Mouse (Mus musculus) intestine, postnatal 0 days (tissue): ENCODE measurements at regions not wholly inside any gene's neighbourhood (a gene's known extent, or its start where the extent isn't known, plus 50 kb on each side); places are given as distances from the start of the nearest gene placed in this dataset.

Experiments used
- ATAC-seq: fragments of 200-750 bp; cut with Nextera tagmentation; 2 replicates; pipeline ENCODE4 v1.8.0; 2017; ENCODE audit warnings: mild to moderate bottlenecking, moderate TSS enrichment, moderate library complexity
- H3K27ac ChIP-seq: fragments of 300-500 bp; sonication (generic); 2 replicates; pipeline ENCODE4 v1.5.1; 2014; ENCODE audit warnings: mild to moderate bottlenecking, low read depth, low read length, moderate library complexity
- H3K27me3 ChIP-seq: fragments of 300-500 bp; sonication (generic); replicated peaks from 2 replicates; pipeline ENCODE4 v1.6.1; 2014; ENCODE audit warnings: low read length, mixed read lengths; ENCODE audit not compliant: control insufficient read depth, insufficient read depth
- H3K36me3 ChIP-seq: fragments of 300-500 bp; sonication (generic); 2 replicates; pipeline ENCODE4 v1.6.1; 2014; ENCODE audit warnings: mild to moderate bottlenecking, moderate library complexity; ENCODE audit not compliant: control insufficient read depth, insufficient read depth
- H3K4me1 ChIP-seq: fragments of 300-500 bp; sonication (generic); replicated peaks from 2 replicates; pipeline ENCODE4 v1.6.1; 2014; ENCODE audit warnings: antibody characterized with exemption, low read length, mixed read lengths; ENCODE audit not compliant: control insufficient read depth, insufficient read depth
- H3K4me2 ChIP-seq: fragments of 300-500 bp; sonication (generic); replicated peaks from 2 replicates; pipeline ENCODE4 v1.6.1; 2014; ENCODE audit warnings: low read depth, mild to moderate bottlenecking, moderate library complexity
- H3K4me3 ChIP-seq: fragments of 300-500 bp; sonication (generic); 2 replicates; pipeline ENCODE4 v1.5.1; 2014; ENCODE audit warnings: low read depth, low read length
- H3K9ac ChIP-seq: fragments of 300-500 bp; sonication (generic); 2 replicates; pipeline ENCODE4 v1.6.1; 2014; ENCODE audit warnings: mild to moderate bottlenecking, low read depth, low read length
- H3K9me3 ChIP-seq: fragments of 300-500 bp; sonication (generic); 2 replicates; pipeline ENCODE4 v1.6.1; 2016; ENCODE audit warnings: mixed run types; ENCODE audit not compliant: control insufficient read depth
- CTCF ChIP-seq: sonication (generic); IDR thresholded peaks from 2 replicates; pipeline ENCODE4 v1.5.1; 2016; ENCODE audit warnings: low read depth, mild to moderate bottlenecking, control low read depth, antibody characterized with exemption, moderate library complexity
- WGBS: fragments of 180-500 bp; shearing (Covaris S2); extraction: QIAGEN DNeasy Blood & Tissue Kit; methylation state at CpG from one replicate; pipeline ENCODE4 v1.1.7; 2014; 5-methylcytosine and 5-hydroxymethylcytosine counted together

DNA sequence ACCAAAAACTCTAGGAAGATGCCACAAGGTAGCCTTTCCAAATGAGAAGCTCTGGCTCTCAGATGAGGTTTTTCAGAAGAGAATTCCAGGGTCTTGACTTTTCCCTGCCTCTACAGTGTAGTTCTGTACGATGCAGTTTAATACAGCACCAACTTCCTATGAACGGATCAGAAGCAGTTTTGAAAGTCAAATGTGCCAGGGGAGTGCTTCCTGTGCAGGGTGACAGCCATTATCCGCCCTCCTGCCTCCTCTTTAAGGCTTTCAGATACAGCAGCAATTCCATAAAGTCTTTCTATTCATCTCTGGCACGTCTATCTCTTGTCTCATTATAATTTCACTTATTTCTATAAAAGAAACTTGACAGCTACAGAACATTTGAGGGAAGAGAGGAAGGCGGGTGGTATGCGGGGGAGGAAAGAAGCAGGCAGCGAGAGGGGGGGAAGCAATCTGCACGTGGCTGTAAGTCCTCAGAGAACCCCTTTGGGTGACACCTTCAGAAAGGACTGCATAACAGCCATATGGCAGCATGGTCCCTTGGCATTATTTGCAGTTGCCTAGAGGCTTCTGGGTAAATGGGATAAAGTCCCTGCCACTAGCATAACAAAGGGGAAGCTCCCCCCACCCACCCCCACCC is 224.9 kb upstream of the Celf2 start:
- Histone ChIP-seq H3K9me3 (no peaks in the 10 kb centered on the region), H3K9ac (no peak overlapping the region), H3K4me1 (no peaks in the 10 kb centered on the region), H3K4me2 (no peak overlapping the region), H3K4me3 (no peak overlapping the region), H3K27ac (no peak overlapping the region), H3K36me3 (no peaks in the 10 kb centered on the region), H3K27me3 (no peaks in the 10 kb centered on the region)
- TF ChIP-seq CTCF, result no peak
- ATAC-seq, result no peak
- 62% methylated on average over 8 of the region's 8 CpGs for WGBS

DNA sequence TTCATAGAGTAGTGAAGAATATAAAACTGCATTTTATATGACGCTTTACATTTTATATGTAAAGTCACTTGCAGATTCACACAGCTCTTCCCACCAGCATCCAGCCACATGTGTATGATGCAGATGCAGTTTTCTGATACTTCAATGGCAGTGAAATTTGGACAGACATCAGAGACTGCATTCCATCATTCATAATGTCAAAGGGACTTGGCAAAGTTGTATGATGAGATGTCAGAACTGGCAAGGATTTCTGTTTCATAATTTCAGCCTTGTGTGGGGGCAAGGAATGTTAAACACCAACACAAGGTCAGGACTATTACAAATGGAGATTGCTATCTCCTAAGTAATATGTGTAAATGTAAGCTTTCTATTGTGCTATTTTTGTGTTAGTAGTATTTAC is 221.6 kb upstream of the Celf2 start:
- Histone ChIP-seq H3K4me1 (no peaks in the 10 kb centered on the region), H3K27ac (no peak overlapping the region), H3K9ac (no peak overlapping the region), H3K9me3 (no peaks in the 10 kb centered on the region), H3K4me3 (no peak overlapping the region), H3K4me2 (no peak overlapping the region), H3K27me3 (no peaks in the 10 kb centered on the region), H3K36me3 (no peaks in the 10 kb centered on the region)
- no peak for ATAC-seq
- 96% methylated on average over 1 of the region's 1 CpGs for WGBS
- TF ChIP-seq CTCF, result no peak

DNA sequence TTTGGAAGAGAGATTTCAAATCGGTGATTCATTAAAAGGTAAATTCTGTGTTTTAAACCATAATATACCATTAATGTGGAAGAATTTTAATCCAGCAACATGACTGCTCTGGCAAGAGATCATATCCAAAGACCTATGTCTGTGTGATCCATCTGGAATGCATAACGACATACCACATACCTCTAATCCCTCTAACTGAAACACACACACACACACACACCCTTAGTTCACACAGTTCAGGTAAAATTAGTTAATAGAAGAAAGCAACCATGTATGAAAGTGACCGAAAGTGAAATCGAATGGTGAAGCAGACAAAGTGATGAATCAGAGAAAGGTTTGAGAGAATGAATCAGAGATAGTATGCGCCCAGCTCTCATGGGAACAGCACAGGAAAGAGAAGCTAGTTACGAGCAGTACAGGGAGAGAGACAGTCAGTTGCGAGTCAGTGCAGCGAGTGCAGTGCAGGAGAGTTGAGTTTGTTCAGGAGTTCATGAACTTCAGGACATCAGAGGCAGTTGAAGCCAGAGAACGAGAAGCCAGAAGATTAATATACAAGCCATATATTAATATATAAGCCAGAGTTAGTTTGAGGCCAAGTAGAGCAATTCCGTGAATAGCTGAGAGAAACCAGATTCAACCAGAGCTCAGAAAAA is 213.0 kb upstream of the Celf2 start:
- H3K4me1 ChIP-seq, result no peaks in the 10 kb centered on the region
- H3K27me3 ChIP-seq, result no peaks in the 10 kb centered on the region
- no peak for TF ChIP-seq CTCF
- ATAC-seq, result no peak
- H3K4me2 ChIP-seq, result no peak overlapping the region
- no peaks in the 10 kb centered on the region for H3K9me3 ChIP-seq
- 71% methylated on average over 10 of the region's 10 CpGs for WGBS
- H3K4me3 ChIP-seq, result no peak overlapping the region
- H3K9ac ChIP-seq, result no peak overlapping the region
- no peak overlapping the region for H3K27ac ChIP-seq
- H3K36me3 ChIP-seq, result no peaks in the 10 kb centered on the region

DNA sequence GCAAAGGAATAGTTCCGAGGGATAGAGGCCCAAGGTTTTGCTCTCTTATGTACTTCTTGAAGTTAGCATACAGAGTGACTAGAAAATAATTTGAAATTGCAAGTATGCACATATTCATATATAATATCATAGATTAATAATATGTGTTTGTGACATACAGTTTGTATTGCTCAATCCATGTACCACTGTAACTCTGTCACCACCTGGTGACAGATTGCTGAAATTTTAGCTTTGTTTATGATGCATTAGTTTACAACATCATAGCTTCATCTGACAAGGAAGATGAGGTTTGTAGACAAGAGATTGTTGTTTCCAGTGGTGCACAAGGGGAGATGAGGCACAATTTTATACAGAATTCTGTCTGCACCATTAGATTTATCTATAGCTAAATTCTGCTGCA is 201.7 kb upstream of the Celf2 start:
- H3K27me3 ChIP-seq, result no peaks in the 10 kb centered on the region
- H3K36me3 ChIP-seq, result no peaks in the 10 kb centered on the region
- H3K9ac ChIP-seq, result no peak overlapping the region
- H3K9me3 ChIP-seq, result no peaks in the 10 kb centered on the region
- H3K4me3 ChIP-seq, result no peak overlapping the region
- peak; percentile 37; the same call in 1 of the 2 replicates for TF ChIP-seq CTCF
- H3K4me1 ChIP-seq, result no peaks in the 10 kb centered on the region
- no peak overlapping the region for H3K4me2 ChIP-seq
- no peak overlapping the region for H3K27ac ChIP-seq
- ATAC-seq, result no peak
- WGBS, result 85% methylated on average over 1 of the region's 1 CpGs

DNA sequence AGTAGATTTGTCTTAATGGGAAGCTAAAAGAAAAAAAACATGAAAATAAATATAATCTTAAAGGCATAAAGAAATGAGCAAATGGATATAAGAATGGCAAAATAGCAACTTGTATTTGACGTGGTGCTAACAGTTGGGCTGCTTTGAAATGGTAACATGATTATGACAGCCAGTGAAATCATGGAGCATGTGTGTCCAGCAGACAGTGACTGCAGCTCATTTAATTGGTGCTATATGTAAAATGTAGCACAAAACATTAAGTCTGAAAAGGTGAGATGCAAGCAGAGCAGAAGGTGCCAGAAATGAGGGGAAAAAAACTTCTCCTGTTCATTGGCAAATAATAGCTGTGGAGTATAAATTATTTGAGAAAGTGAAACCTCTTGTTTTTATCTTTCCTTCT is 201.1 kb upstream of the Celf2 start:
- no peaks in the 10 kb centered on the region for H3K4me1 ChIP-seq
- H3K9ac ChIP-seq, result no peak overlapping the region
- H3K27ac ChIP-seq, result no peak overlapping the region
- no peaks in the 10 kb centered on the region for H3K9me3 ChIP-seq
- no peak overlapping the region for H3K4me3 ChIP-seq
- H3K4me2 ChIP-seq, result no peak overlapping the region
- no peaks in the 10 kb centered on the region for H3K36me3 ChIP-seq
- H3K27me3 ChIP-seq, result no peaks in the 10 kb centered on the region
- no peak for TF ChIP-seq CTCF
- no peak for ATAC-seq
- 75% methylated on average over 1 of the region's 1 CpGs for WGBS

DNA sequence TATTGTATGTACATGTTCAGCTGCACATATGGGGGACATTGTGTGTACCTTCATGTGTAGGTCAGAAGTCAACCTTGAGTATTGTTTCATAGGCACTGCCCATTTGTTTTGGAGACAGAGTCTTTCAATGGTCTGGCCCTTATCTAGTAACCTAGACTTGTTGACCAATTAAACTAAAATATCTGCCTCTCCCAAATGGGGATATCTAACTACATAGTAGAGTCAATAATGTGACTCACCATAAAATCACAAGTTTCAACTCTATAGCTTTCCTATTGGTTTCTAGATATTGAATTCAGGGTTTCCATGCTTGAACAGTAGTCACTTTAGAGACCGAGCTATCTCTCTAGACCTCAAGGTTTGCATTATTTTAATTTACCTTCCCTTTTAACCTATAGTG is 174.0 kb upstream of the Celf2 start:
- Histone ChIP-seq H3K4me1 (no peaks in the 10 kb centered on the region), H3K9me3 (no peaks in the 10 kb centered on the region), H3K27me3 (no peaks in the 10 kb centered on the region), H3K36me3 (no peaks in the 10 kb centered on the region), H3K4me3 (no peak overlapping the region), H3K4me2 (no peak overlapping the region), H3K27ac (no peak overlapping the region), H3K9ac (no peak overlapping the region)
- no peak for TF ChIP-seq CTCF
- ATAC-seq, result no peak
- 74% methylated on average over 1 of the region's 1 CpGs for WGBS
